Mouse (Mus musculus) small intestine, adult 2 months (tissue): Measurements from ENCODE around the gene Ascc3. TPM values are rescaled to one million over a fixed set of nuclear protein-coding genes. Genes with fewer than 3 reads are reported as not detected.

ENCODE experiments used
- H3K27ac ChIP-seq: fragments of 200-500 bp; 2 replicates; pipeline ENCODE4 v1.5.1; 2012; ENCODE audit warnings: low read depth, low read length, control low read depth, inconsistent platforms; ENCODE audit not compliant: insufficient read depth
- H3K27me3 ChIP-seq: fragments of 200-500 bp; 2 replicates; pipeline ENCODE4 v1.6.1; 2012; ENCODE audit warnings: mild to moderate bottlenecking, moderate library complexity, low read length, inconsistent platforms; ENCODE audit not compliant: control insufficient read depth, insufficient read depth
- H3K36me3 ChIP-seq: fragments of 200-500 bp; 2 replicates; pipeline ENCODE4 v1.6.1; 2012; ENCODE audit warnings: mild to moderate bottlenecking, low read length, control low read depth, inconsistent platforms; ENCODE audit not compliant: control insufficient read depth, insufficient read depth
- H3K4me1 ChIP-seq: fragments of 200-500 bp; 2 replicates; pipeline ENCODE4 v1.6.1; 2012; ENCODE audit warnings: low read length, inconsistent platforms, mixed read lengths; ENCODE audit not compliant: control insufficient read depth, insufficient read depth, insufficient read length
- H3K4me3 ChIP-seq: fragments of 200-500 bp; 2 replicates; pipeline ENCODE4 v1.5.1; 2012; ENCODE audit warnings: low read depth, mild to moderate bottlenecking, control low read depth, inconsistent platforms, low read length, moderate library complexity
- CTCF ChIP-seq: fragments of 200-500 bp; IDR thresholded peaks from 2 replicates; pipeline ENCODE4 v1.5.1; 2012; ENCODE audit warnings: low read depth, mild to moderate bottlenecking, control low read depth, inconsistent platforms, low read length, moderate library complexity, mixed read lengths; ENCODE audit not compliant: insufficient replicate concordance, insufficient read length; ENCODE audit errors: extremely low read depth
- POLR2A ChIP-seq: fragments of 200-500 bp; IDR thresholded peaks from 2 replicates; pipeline ENCODE4 v1.6.1; 2012; ENCODE audit warnings: low read depth, mild to moderate bottlenecking, control low read depth, inconsistent platforms, low read length, moderate library complexity
- WGBS: fragments of 180-500 bp; shearing (Covaris S2); methylation state at CpG from one replicate; pipeline ENCODE4 v1.1.7; 2018; 5-methylcytosine and 5-hydroxymethylcytosine counted together
- polyA plus RNA-seq: library from polyadenylated mRNA; depleted of rRNA; stranded (reverse); fragments of >200 nt; gene quantifications from 2 replicates; pipeline ENCODE4 v1.2.3, GENCODE M21; 2012

Gene Ascc3
- polyA plus RNA-seq, 1 experiment: 14.9 TPM

- H3K36me3 ChIP-seq: no peaks in the 10 kb centered on the region
- TF ChIP-seq CTCF: no peak
- TF ChIP-seq POLR2A: no peak
- no peak overlapping the region for H3K27ac ChIP-seq
- whole genome bisulfite sequencing: 85% methylated on average over 2 of the region's 2 CpGs
- no peak overlapping the region for H3K4me3 ChIP-seq
- H3K4me1 ChIP-seq: no peaks in the 10 kb centered on the region
- H3K27me3 ChIP-seq: no peaks in the 10 kb centered on the region
Measured at GRCm38 (mm10) chr10:50802380-50802779, 209.9 kb downstream of the Ascc3 start.

GRCm38 (mm10) chr10:50806166-50806565 is 213.7 kb downstream of the Ascc3 start:
- no peak overlapping the region for H3K4me3 ChIP-seq
- H3K36me3 ChIP-seq: no peaks in the 10 kb centered on the region
- TF ChIP-seq CTCF (no peak), POLR2A (no peak)
- H3K4me1 ChIP-seq: no peaks in the 10 kb centered on the region
- WGBS: 81% methylated on average over 2 of the region's 2 CpGs
- H3K27ac ChIP-seq: no peak overlapping the region
- no peaks in the 10 kb centered on the region for H3K27me3 ChIP-seq

GRCm38 (mm10) chr10:50822363-50822762 is 229.9 kb downstream of the Ascc3 start:
- Histone ChIP-seq H3K4me1 (no peaks in the 10 kb centered on the region), H3K4me3 (no peak overlapping the region), H3K36me3 (peaks cover 5% of the 10 kb centered on the region), H3K27ac (no peak overlapping the region), H3K27me3 (no peaks in the 10 kb centered on the region)
- TF ChIP-seq CTCF (no peak), POLR2A (no peak)
- WGBS: 92% methylated on average over 1 of the region's 1 CpGs

- TF ChIP-seq CTCF (no peak), POLR2A (no peak)
- Histone ChIP-seq H3K36me3 (peaks cover 8% of the 10 kb centered on the region), H3K4me3 (no peak overlapping the region), H3K27me3 (no peaks in the 10 kb centered on the region), H3K27ac (no peak overlapping the region), H3K4me1 (no peaks in the 10 kb centered on the region)
Measured at GRCm38 (mm10) chr10:50826829-50827228, 234.4 kb downstream of the Ascc3 start.

- peaks cover 4% of the 10 kb centered on the region; the same call in 1 of the 2 replicates for H3K36me3 ChIP-seq
- TF ChIP-seq CTCF: no peak
- TF ChIP-seq POLR2A: no peak
- 95% methylated on average over 2 of the region's 2 CpGs for WGBS
Measured at GRCm38 (mm10) chr10:50834533-50834932, 242.1 kb downstream of the Ascc3 start.

GRCm38 (mm10) chr10:50843363-50843762 is 250.9 kb downstream of the Ascc3 start:
- Histone ChIP-seq H3K36me3 (peaks cover 13% of the 10 kb centered on the region), H3K27me3 (no peaks in the 10 kb centered on the region), H3K27ac (no peak overlapping the region), H3K4me3 (no peak overlapping the region), H3K4me1 (no peaks in the 10 kb centered on the region)
- TF ChIP-seq POLR2A (no peak), CTCF (no peak)
- WGBS: 95% methylated on average over 3 of the region's 3 CpGs

More at GRCm38 (mm10) chr10:50834533-50834932, 242.1 kb downstream of the Ascc3 start:
- no peak overlapping the region for H3K27ac ChIP-seq
- no peaks in the 10 kb centered on the region for H3K27me3 ChIP-seq
- H3K4me1 ChIP-seq: no peaks in the 10 kb centered on the region
- no peak overlapping the region for H3K4me3 ChIP-seq

GRCm38 (mm10) chr10:50868202-50868601 is 275.7 kb downstream of the Ascc3 start:
- WGBS: 77% methylated on average over 4 of the region's 4 CpGs
- TF ChIP-seq CTCF: no peak
- TF ChIP-seq POLR2A: no peak
- no peak overlapping the region for H3K27ac ChIP-seq
- H3K36me3 ChIP-seq: no peaks in the 10 kb centered on the region
- no peaks in the 10 kb centered on the region for H3K4me1 ChIP-seq
- no peaks in the 10 kb centered on the region for H3K27me3 ChIP-seq
- no peak overlapping the region for H3K4me3 ChIP-seq
